8 mouse cellular contexts compared by ENCODE assay signal in genomic region chr11:5098035-5098735, GRCm38 (mm10). TPM values are rescaled to one million over a fixed set of nuclear protein-coding genes. Genes with fewer than 3 reads are reported as not detected.
DNase-seq lines count a peak whose midpoint lies in the region; ATAC-seq and TF ChIP-seq lines count a peak whose summit lies in the region.

No protein-coding gene starts in this region.

- peaks cover 43% of the 10 kb centered on the region for H3K4me1 ChIP-seq in hindbrain, embryonic 13.5 days (replicated peaks)
- peaks cover 2% of the 10 kb centered on the region for H3K4me1 ChIP-seq in spleen, adult 2 months (ENCODE audit: control insufficient read depth, insufficient read depth, insufficient read length)

- peak overlapping the region; percentile 99 for H3K9ac ChIP-seq in hindbrain, embryonic 13.5 days

- peak overlapping the region; percentile 94 for H3K4me2 ChIP-seq in hindbrain, embryonic 13.5 days

- peak; percentile 46 for ATAC-seq in frontal cortex, adult (ENCODE audit: low TSS enrichment)
- peak; percentile 28; the same call in 1 of the 2 replicates for ATAC-seq in erythroid progenitor cell, adult 5-6 weeks (replicated peaks; ENCODE audit: low FRiP score, poor library complexity, severe bottlenecking)
- peak; percentile 30 for ATAC-seq in hindbrain, embryonic 13.5 days (ENCODE audit: low FRiP score)
- ATAC-seq in megakaryocyte progenitor cell, adult 5-6 weeks (replicated peaks; ENCODE audit: poor library complexity): peak; percentile 12; the same call in 1 of the 2 replicates

- no peak for TF ChIP-seq CTCF in spleen, adult 2 months (IDR thresholded peaks at IDR 0.05; ENCODE audit: extremely low read depth, insufficient read depth, insufficient read length, insufficient replicate concordance)

- H3K27ac ChIP-seq in hindbrain, embryonic 13.5 days: peak overlapping the region; percentile 98
- peak overlapping the region; percentile 100 for H3K27ac ChIP-seq in spleen, adult 2 months (ENCODE audit: insufficient read depth, low read length)

- peaks cover 2% of the 10 kb centered on the region for H3K36me3 ChIP-seq in hindbrain, embryonic 13.5 days
- no peaks in the 10 kb centered on the region for H3K36me3 ChIP-seq in spleen, adult 2 months (ENCODE audit: control insufficient read depth, insufficient read depth, low read length)

- H3K9me3 ChIP-seq in hindbrain, embryonic 13.5 days: no peaks in the 10 kb centered on the region

- H3K27me3 ChIP-seq in hindbrain, embryonic 13.5 days: no peaks in the 10 kb centered on the region
- no peaks in the 10 kb centered on the region for H3K27me3 ChIP-seq in spleen, adult 2 months (ENCODE audit: control insufficient read depth, insufficient read depth, low read length)

- TF ChIP-seq POLR2A in spleen, adult 2 months (IDR thresholded peaks at IDR 0.05; ENCODE audit: low read depth, low read length): no peak

- WGBS in hindbrain, embryonic 13.5 days: under 1% methylated on average over 44 of the region's 44 CpGs
- under 1% methylated on average over 44 of the region's 44 CpGs for WGBS in spleen, adult 2 months

- peak overlapping the region; percentile 100 for H3K4me3 ChIP-seq in hindbrain, embryonic 13.5 days
- peak overlapping the region; percentile 91 for H3K4me3 ChIP-seq in spleen, adult 2 months (ENCODE audit: extremely low read depth, insufficient read depth, insufficient read length)

- DNase-seq in frontal cortex, postnatal 10 days (ENCODE audit: low spot score in 2 of 2): no peak
- DNase-seq in brain, adult 2 months (ENCODE audit: low read depth, low spot score): peak; percentile 82
- peak; percentile 38 to 48 for DNase-seq in layer of hippocampus, postnatal 25 days (ENCODE audit: extremely low spot score in 1 of 2, low spot score in 1 of 2)
- DNase-seq in spleen, adult 2 months (ENCODE audit: low read depth in 1 of 2, low spot score in 2 of 2): no peak

RNA-seq across cellular contexts. Expression of gene Rhbdd3, which starts 0.5 kb away (rescaled TPM):
- total RNA-seq in erythroid progenitor cell, adult 5-6 weeks (2015; ENCODE audit: low replicate concordance): 2.2 and 23.5 TPM in 2 replicates
- total RNA-seq in erythroid progenitor cell, adult 5-6 weeks (2017; ENCODE audit: low replicate concordance): 3.6 and 4.6 TPM in 2 replicates
- polyA plus RNA-seq in hindbrain, embryonic 13.5 days (2015; fragmentation: Nextera tagmentation; extraction: Ambion mirVana): 30.9 and 35.6 TPM in 2 replicates
- 10 to 100 TPM; 20.7 to 23.6 TPM for total RNA-seq in layer of hippocampus, postnatal 25 days (2021)
- total RNA-seq in megakaryocyte progenitor cell, adult 5-6 weeks (2015): 8.5 and 10.2 TPM in 2 replicates
- 22.2 and 33.8 TPM in 2 replicates for total RNA-seq in megakaryocyte progenitor cell, adult 5-6 weeks (2017)
- 14.6 and 17.8 TPM in 2 replicates for polyA plus RNA-seq in spleen, adult 2 months (2012; rRNA removed)

RNA-seq across cellular contexts. Expression of gene Ewsr1, which starts 0.9 kb away (rescaled TPM):
- total RNA-seq in erythroid progenitor cell, adult 5-6 weeks (2015; ENCODE audit: low replicate concordance): 242 and 276 TPM in 2 replicates
- 439 and 531 TPM in 2 replicates for total RNA-seq in erythroid progenitor cell, adult 5-6 weeks (2017; ENCODE audit: low replicate concordance)
- polyA plus RNA-seq in hindbrain, embryonic 13.5 days (2015; fragmentation: Nextera tagmentation; extraction: Ambion mirVana): 670 and 686 TPM in 2 replicates
- 100 to 1,000 TPM; 260 to 353 TPM for total RNA-seq in layer of hippocampus, postnatal 25 days (2021)
- total RNA-seq in megakaryocyte progenitor cell, adult 5-6 weeks (2015): 183 and 217 TPM in 2 replicates
- 513 and 628 TPM in 2 replicates for total RNA-seq in megakaryocyte progenitor cell, adult 5-6 weeks (2017)
- polyA plus RNA-seq in spleen, adult 2 months (2012; rRNA removed): 322 and 566 TPM in 2 replicates

RNA-seq across cellular contexts. Expression of gene Gas2l1, which starts 33.1 kb away (rescaled TPM):
- 0.42 and 2.2 TPM in 2 replicates for total RNA-seq in erythroid progenitor cell, adult 5-6 weeks (2015; ENCODE audit: low replicate concordance)
- 1.7 TPM in 1 of 2 replicates, not detected in the other for total RNA-seq in erythroid progenitor cell, adult 5-6 weeks (2017; ENCODE audit: low replicate concordance)
- polyA plus RNA-seq in hindbrain, embryonic 13.5 days (2015; fragmentation: Nextera tagmentation; extraction: Ambion mirVana): 19.1 and 20.2 TPM in 2 replicates
- total RNA-seq in layer of hippocampus, postnatal 25 days (2021): 10 to 100 TPM; 92.4 to 95.2 TPM
- 0.22 and 0.46 TPM in 2 replicates for total RNA-seq in megakaryocyte progenitor cell, adult 5-6 weeks (2015)
- total RNA-seq in megakaryocyte progenitor cell, adult 5-6 weeks (2017): 0.58 TPM in 1 of 2 replicates, not detected in the other
- 35.5 and 36.5 TPM in 2 replicates for polyA plus RNA-seq in spleen, adult 2 months (2012; rRNA removed)

RNA-seq across cellular contexts. Expression of gene Rasl10a, which starts 40.3 kb away (rescaled TPM):
- not detected in 2 replicates for total RNA-seq in erythroid progenitor cell, adult 5-6 weeks (2015; ENCODE audit: low replicate concordance)
- total RNA-seq in erythroid progenitor cell, adult 5-6 weeks (2017; ENCODE audit: low replicate concordance): 1.5 TPM in 1 of 2 replicates, not detected in the other
- polyA plus RNA-seq in hindbrain, embryonic 13.5 days (2015; fragmentation: Nextera tagmentation; extraction: Ambion mirVana): 0.84 and 1.2 TPM in 2 replicates
- total RNA-seq in layer of hippocampus, postnatal 25 days (2021): 10 to 100 TPM; 76.8 to 94.0 TPM
- not detected in 2 replicates for total RNA-seq in megakaryocyte progenitor cell, adult 5-6 weeks (2015)
- total RNA-seq in megakaryocyte progenitor cell, adult 5-6 weeks (2017): not detected in 2 replicates
- polyA plus RNA-seq in spleen, adult 2 months (2012; rRNA removed): 2.4 and 3.6 TPM in 2 replicates

RNA-seq across cellular contexts. Expression of gene Emid1, which starts 53.9 kb away (rescaled TPM):
- not detected in 2 replicates for total RNA-seq in erythroid progenitor cell, adult 5-6 weeks (2015; ENCODE audit: low replicate concordance)
- total RNA-seq in erythroid progenitor cell, adult 5-6 weeks (2017; ENCODE audit: low replicate concordance): 0.90 and 5.5 TPM in 2 replicates
- 13.8 and 15.9 TPM in 2 replicates for polyA plus RNA-seq in hindbrain, embryonic 13.5 days (2015; fragmentation: Nextera tagmentation; extraction: Ambion mirVana)
- 10 to 100 TPM in 1 of 2 experiments, 1 to 10 TPM in 1; 8.8 to 10.6 TPM for total RNA-seq in layer of hippocampus, postnatal 25 days (2021)
- 3.5 and 5.5 TPM in 2 replicates for total RNA-seq in megakaryocyte progenitor cell, adult 5-6 weeks (2015)
- 5.2 and 5.5 TPM in 2 replicates for total RNA-seq in megakaryocyte progenitor cell, adult 5-6 weeks (2017)
- polyA plus RNA-seq in spleen, adult 2 months (2012; rRNA removed): 25.7 and 28.4 TPM in 2 replicates

Comparison
In these comparisons a context has a peak if more than half of its experiments do, and no peak if none do; other contexts are left out.
1. DNase-seq: peak in brain, adult 2 months (single experiment) and layer of hippocampus, postnatal 25 days (2 of 2); none in frontal cortex, postnatal 10 days (0 of 2) and spleen, adult 2 months (0 of 2).
2. RNA of gene Gas2l1, which starts 33.1 kb away (total RNA-seq): 92.4 to 95.2 TPM in layer of hippocampus, postnatal 25 days; 0.22 to 0.58 TPM in megakaryocyte progenitor cell, adult 5-6 weeks and 0.42 to 2.2 TPM in erythroid progenitor cell, adult 5-6 weeks; every median in the first group is over 10 times any median in the second.
3. Peak in every context shown above with its lines, with median percentiles within 50 percentile points of each other: ATAC-seq.